Comparison of ENCODE assay signal across 7 mouse cellular contexts in genomic region chr5:48430459-48430858, GRCm38 (mm10).
DNase-seq lines count a peak whose midpoint lies in the region; ATAC-seq lines count a peak whose summit lies in the region.

No protein-coding gene starts in this region.

- H3K4me2 ChIP-seq in forebrain, embryonic 14.5 days (ENCODE audit: low read length): no peak overlapping the region
- no peak overlapping the region for H3K4me2 ChIP-seq in neural tube, embryonic 11.5 days (ENCODE audit: low read depth)

- peak; percentile 69 for ATAC-seq in forebrain, embryonic 14.5 days
- ATAC-seq in neural tube, embryonic 11.5 days (ENCODE audit: insufficient read depth, low FRiP score, low TSS enrichment): peak; percentile 60; the same call in 1 of the 2 replicates
- ATAC-seq in monocyte, adult 5-6 weeks (replicated peaks; ENCODE audit: insufficient number of reproducible peaks, low FRiP score, low TSS enrichment, poor library complexity, severe bottlenecking): no peak

- no peak overlapping the region for H3K9ac ChIP-seq in forebrain, embryonic 14.5 days (ENCODE audit: low read length)
- H3K9ac ChIP-seq in neural tube, embryonic 11.5 days (ENCODE audit: low read length): no peak overlapping the region

- no peaks in the 10 kb centered on the region for H3K36me3 ChIP-seq in forebrain, embryonic 14.5 days (ENCODE audit: control insufficient read depth, insufficient read depth, low read length)
- H3K36me3 ChIP-seq in neural tube, embryonic 11.5 days (ENCODE audit: control insufficient read depth, insufficient read depth, low read length): no peaks in the 10 kb centered on the region

- no peaks in the 10 kb centered on the region for H3K4me1 ChIP-seq in forebrain, embryonic 14.5 days (ENCODE audit: control insufficient read depth, insufficient read depth, low read length)
- no peaks in the 10 kb centered on the region for H3K4me1 ChIP-seq in neural tube, embryonic 11.5 days (ENCODE audit: control insufficient read depth, insufficient read depth, low read length)

- DNase-seq in urinary bladder, postnatal 25 days (ENCODE audit: low spot score): peak; percentile 26
- no peak for DNase-seq in urinary bladder, postnatal 4 days (ENCODE audit: low spot score in 2 of 2)
- peak; percentile 2 for DNase-seq in c-Kit-positive CD71-negative TER-119-negative erythroid progenitor cells, embryonic 14.5 days (ENCODE audit: low read depth)
- DNase-seq in forebrain, embryonic 14.5 days (ENCODE audit: low spot score): peak; percentile 77
- peak; percentile 16 for DNase-seq in layer of hippocampus, adult 9-10 months (ENCODE audit: low spot score)
- DNase-seq in neural tube, embryonic 11.5 days (ENCODE audit: low spot score): peak; percentile 35

- no peak overlapping the region for H3K4me3 ChIP-seq in forebrain, embryonic 14.5 days (ENCODE audit: low read depth, low read length)
- no peak overlapping the region for H3K4me3 ChIP-seq in neural tube, embryonic 11.5 days (ENCODE audit: low read depth, low read length)

- no peaks in the 10 kb centered on the region for H3K27me3 ChIP-seq in forebrain, embryonic 14.5 days (replicated peaks; ENCODE audit: control insufficient read depth, insufficient read depth, low read length)
- H3K27me3 ChIP-seq in neural tube, embryonic 11.5 days (ENCODE audit: control insufficient read depth, insufficient read depth, low read length): no peaks in the 10 kb centered on the region

- no peak overlapping the region for H3K27ac ChIP-seq in forebrain, embryonic 14.5 days (ENCODE audit: low read depth, low read length)
- H3K27ac ChIP-seq in neural tube, embryonic 11.5 days (ENCODE audit: low read depth, low read length): no peak overlapping the region

- H3K9me3 ChIP-seq in forebrain, embryonic 14.5 days (replicated peaks; ENCODE audit: control insufficient read depth, low read length): no peaks in the 10 kb centered on the region
- no peaks in the 10 kb centered on the region for H3K9me3 ChIP-seq in neural tube, embryonic 11.5 days (ENCODE audit: control insufficient read depth, low read length)

Comparison
In these comparisons a context has a peak if more than half of its experiments do, and no peak if none do; other contexts are left out.
1. DNase-seq: peak in urinary bladder, postnatal 25 days (single experiment), c-Kit-positive CD71-negative TER-119-negative erythroid progenitor cells, embryonic 14.5 days (single experiment), forebrain, embryonic 14.5 days (single experiment), layer of hippocampus, adult 9-10 months (single experiment) and neural tube, embryonic 11.5 days (single experiment); none in urinary bladder, postnatal 4 days (0 of 2).